ENCODE assay signal across 7 mouse cellular contexts in the genomic region with DNA sequence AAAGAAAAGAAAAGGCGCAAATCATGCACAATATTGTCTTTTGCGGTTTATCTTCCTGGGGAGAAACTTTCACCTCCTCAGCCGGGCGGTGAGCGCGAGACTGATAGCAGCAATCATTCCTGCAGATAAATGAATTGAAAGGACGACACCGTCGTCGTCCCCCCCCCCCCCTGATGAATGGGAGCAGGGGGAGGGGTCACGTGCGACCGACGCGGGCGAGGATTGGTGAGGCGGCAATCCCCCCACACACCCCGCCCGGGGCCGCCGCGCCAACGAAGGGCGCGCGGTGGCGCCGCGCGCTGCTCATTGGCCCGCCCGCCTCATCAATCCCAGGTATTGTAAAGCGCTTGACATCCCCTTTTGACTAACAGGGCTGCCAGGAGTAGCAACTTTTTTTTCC. TPM values are rescaled to one million over a fixed set of nuclear protein-coding genes. Genes with fewer than 3 reads are reported as not detected.
DNase-seq lines count a peak whose midpoint lies in the region; ATAC-seq and TF ChIP-seq lines count a peak whose summit lies in the region.

Gene Zic1, minus strand, starts transcription at position 147 of the 400 bp plus-strand sequence.

- no peak for ATAC-seq in lung, embryonic 16.5 days (ENCODE audit: low read depth)
- peak; percentile 90 for ATAC-seq in hindbrain, postnatal 0 days
- ATAC-seq in midbrain, embryonic 15.5 days (replicated peaks): peak; percentile 90

- TF ChIP-seq CTCF in cortical plate, adult 2 months (IDR thresholded peaks at IDR 0.05; ENCODE audit: extremely low read depth, insufficient read depth, low read length): no peak
- TF ChIP-seq CTCF in hindbrain, postnatal 0 days (IDR thresholded peaks at IDR 0.05; ENCODE audit: low read depth): no peak

- 0 out of 2 replicates have a peak within 1 kb of the TSS, but pooled peaks have one; percentile 15 for H3K9ac ChIP-seq in lung, embryonic 16.5 days (ENCODE audit: low read length)
- peak within 1 kb of the TSS; percentile 97 for H3K9ac ChIP-seq in hindbrain, postnatal 0 days (replicated peaks; ENCODE audit: low read length)
- peak within 1 kb of the TSS; percentile 55 for H3K9ac ChIP-seq in midbrain, embryonic 15.5 days

- peak within 1 kb of the TSS; percentile 45 for H3K4me2 ChIP-seq in lung, embryonic 16.5 days (ENCODE audit: low read depth, low read length)
- peak within 1 kb of the TSS; percentile 62 for H3K4me2 ChIP-seq in hindbrain, postnatal 0 days (ENCODE audit: low read depth, low read length)
- peak within 1 kb of the TSS; percentile 45 for H3K4me2 ChIP-seq in midbrain, embryonic 15.5 days

- H3K4me1 ChIP-seq in lung, embryonic 16.5 days (replicated peaks; ENCODE audit: control insufficient read depth, insufficient read depth, low read length): peaks cover 15% of the 10 kb centered on the region; the same call in 1 of the 2 replicates
- no peaks in the 10 kb centered on the region for H3K4me1 ChIP-seq in cortical plate, adult 2 months (ENCODE audit: control insufficient read depth, insufficient read depth, low read length)
- no peaks in the 10 kb centered on the region for H3K4me1 ChIP-seq in hindbrain, postnatal 0 days (ENCODE audit: insufficient read depth, low read length)
- peaks cover 7% of the 10 kb centered on the region; the same call in 1 of the 2 replicates for H3K4me1 ChIP-seq in midbrain, embryonic 15.5 days

- H3K36me3 ChIP-seq in lung, embryonic 16.5 days (ENCODE audit: control insufficient read depth, insufficient read depth, low read length): no peaks in the 10 kb centered on the region
- H3K36me3 ChIP-seq in hindbrain, postnatal 0 days (ENCODE audit: insufficient read depth, low read length): no peaks in the 10 kb centered on the region
- no peaks in the 10 kb centered on the region for H3K36me3 ChIP-seq in midbrain, embryonic 15.5 days (replicated peaks)

- H3K27ac ChIP-seq in lung, embryonic 16.5 days (ENCODE audit: low read length): no peak within 1 kb of the TSS
- peak within 1 kb of the TSS; percentile 15 for H3K27ac ChIP-seq in cortical plate, adult 2 months (ENCODE audit: insufficient read depth, low read length)
- peak within 1 kb of the TSS; percentile 95 for H3K27ac ChIP-seq in hindbrain, postnatal 0 days
- peak within 1 kb of the TSS; percentile 87 for H3K27ac ChIP-seq in midbrain, embryonic 15.5 days

- peak within 1 kb of the TSS; percentile 36 for H3K4me3 ChIP-seq in lung, embryonic 16.5 days (ENCODE audit: low read length)
- H3K4me3 ChIP-seq in cortical plate, adult 2 months (ENCODE audit: insufficient read depth, low read length): peak within 1 kb of the TSS; percentile 19; the same call in 1 of the 2 replicates
- H3K4me3 ChIP-seq in hindbrain, postnatal 0 days (ENCODE audit: low read length): peak within 1 kb of the TSS; percentile 78
- peak within 1 kb of the TSS; percentile 51 for H3K4me3 ChIP-seq in midbrain, embryonic 15.5 days

- DNase-seq in lung, postnatal 14 days: no peak
- peak; percentile 94 for DNase-seq in hindbrain, postnatal 0 days (ENCODE audit: low spot score)
- no peak for DNase-seq in urinary bladder, postnatal 4 days (ENCODE audit: low spot score in 2 of 2)
- DNase-seq in right cerebral cortex, postnatal 4 days: no peak

- WGBS in lung, embryonic 16.5 days: 0% methylated on average over 23 of the region's 33 CpGs
- 0% methylated on average over 21 of the region's 33 CpGs for WGBS in hindbrain, postnatal 0 days
- under 1% methylated on average over 33 of the region's 33 CpGs for WGBS in midbrain, embryonic 15.5 days

- H3K9me3 ChIP-seq in lung, embryonic 16.5 days (ENCODE audit: control insufficient read depth, low read length): no peaks in the 10 kb centered on the region
- no peaks in the 10 kb centered on the region for H3K9me3 ChIP-seq in hindbrain, postnatal 0 days (ENCODE audit: low read length)
- H3K9me3 ChIP-seq in midbrain, embryonic 15.5 days: no peaks in the 10 kb centered on the region

- peaks cover 92% of the 10 kb centered on the region for H3K27me3 ChIP-seq in lung, embryonic 16.5 days (ENCODE audit: control insufficient read depth, insufficient read depth, low read depth, low read length)
- peaks cover 9% of the 10 kb centered on the region; the same call in 1 of the 2 replicates for H3K27me3 ChIP-seq in hindbrain, postnatal 0 days (ENCODE audit: insufficient read depth, low read length)
- peaks cover 31% of the 10 kb centered on the region for H3K27me3 ChIP-seq in midbrain, embryonic 15.5 days (replicated peaks)

- no peak for TF ChIP-seq POLR2A in cortical plate, adult 2 months (IDR thresholded peaks at IDR 0.05; ENCODE audit: extremely low read depth, insufficient read depth, low read length)

RNA-seq across cellular contexts. Expression of gene Zic1, which starts in this region (rescaled TPM):
- polyA plus RNA-seq in lung, embryonic 16.5 days (2015; fragmentation: Nextera tagmentation; extraction: Ambion mirVana): 0.09 TPM in 1 of 2 replicates, not detected in the other
- 21.0 and 26.3 TPM in 2 replicates for polyA plus RNA-seq in cortical plate, adult 2 months (2012; rRNA removed)
- total RNA-seq in hindbrain, postnatal 0 days (2014; rRNA removed): 281 and 342 TPM in 2 replicates
- 19.7 and 21.5 TPM in 2 replicates for polyA plus RNA-seq in hindbrain, postnatal 0 days (2015; fragmentation: Nextera tagmentation; extraction: Ambion mirVana)
- polyA plus RNA-seq in midbrain, embryonic 15.5 days (2015; fragmentation: Nextera tagmentation; extraction: Ambion mirVana): 10.0 and 11.6 TPM in 2 replicates

Comparison
In these comparisons a context has a peak if more than half of its experiments do, and no peak if none do; other contexts are left out.
1. RNA of gene Zic1 (polyA plus RNA-seq): 21.0 to 26.3 TPM in cortical plate, adult 2 months, 19.7 to 21.5 TPM in hindbrain, postnatal 0 days and 10.0 to 11.6 TPM in midbrain, embryonic 15.5 days; 0.09 TPM in lung, embryonic 16.5 days; every median in the first group is over 10 times any median in the second.
2. H3K4me3 ChIP-seq: peak in every context shown above with its lines; median percentile 78 in hindbrain, postnatal 0 days; 51 in midbrain, embryonic 15.5 days; 36 in lung, embryonic 16.5 days; 19 in cortical plate, adult 2 months.
3. H3K9ac ChIP-seq: peak in every context shown above with its lines; median percentile 97 in hindbrain, postnatal 0 days; 55 in midbrain, embryonic 15.5 days; 15 in lung, embryonic 16.5 days.
4. Peak in every context shown above with its lines, with median percentiles within 50 percentile points of each other: H3K4me2 ChIP-seq.